Mouse (Mus musculus): ENCODE measurements around the gene Slc7a11. TPM values are rescaled to one million over a fixed set of nuclear protein-coding genes. Genes with fewer than 3 reads are reported as not detected.

Gene Slc7a11
- polyA plus RNA-seq, 1 experiment from 2014 or later = 1.2 TPM

DNA sequence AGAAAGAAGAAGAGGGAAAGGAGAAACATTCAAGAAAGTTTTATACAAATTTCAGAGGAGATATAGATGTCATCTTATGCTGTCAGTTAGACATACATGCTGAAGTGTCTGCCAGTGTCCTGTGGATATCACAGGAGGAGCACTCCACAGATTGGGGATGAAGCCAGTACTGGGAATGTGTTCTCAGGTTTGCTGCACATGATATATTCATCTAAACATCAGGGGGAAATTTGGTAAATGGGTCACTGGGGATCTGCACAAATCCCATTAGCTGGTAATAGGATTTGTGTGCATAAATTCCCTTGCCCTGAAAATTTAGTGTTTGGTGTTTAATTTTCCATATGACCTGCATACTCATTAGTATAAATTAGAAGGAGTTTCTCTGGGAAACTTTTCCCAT lies 562.9 kb downstream of the Slc7a11 start:
- ATAC-seq (ENCODE audit: insufficient number of reproducible peaks, insufficient read depth, low FRiP score, low TSS enrichment) = no peak
- no peak overlapping the region for H3K4me3 ChIP-seq
- H3K27ac ChIP-seq = no peak overlapping the region
- H3K27me3 ChIP-seq = no peaks in the 10 kb centered on the region
- no peaks in the 10 kb centered on the region for H3K36me3 ChIP-seq
- no peak overlapping the region for H3K9ac ChIP-seq
- no peak overlapping the region for H3K4me2 ChIP-seq (replicated peaks)
- no peaks in the 10 kb centered on the region for H3K9me3 ChIP-seq
- H3K4me1 ChIP-seq = no peaks in the 10 kb centered on the region

DNA sequence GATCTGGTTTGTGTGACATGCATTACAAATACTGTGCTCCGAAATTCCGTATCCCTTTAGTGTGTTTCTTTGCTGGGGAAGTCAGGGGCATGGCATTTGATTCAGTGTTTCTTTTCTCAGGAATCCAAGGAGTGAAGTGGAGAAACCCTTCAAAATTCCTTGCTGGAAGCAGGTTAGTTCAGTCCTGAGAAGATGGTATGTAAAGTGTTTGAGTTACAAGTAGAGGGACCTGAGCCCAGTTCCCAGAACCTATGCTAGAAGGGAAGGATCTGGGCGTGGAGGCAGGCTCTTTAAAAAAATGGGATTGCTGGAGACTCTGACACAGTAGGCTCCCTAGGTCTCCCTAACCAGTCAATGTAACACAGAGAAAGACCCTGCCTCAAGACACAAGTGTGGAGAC lies 572.6 kb downstream of the Slc7a11 start:
- Histone ChIP-seq H3K4me3 (no peak overlapping the region), H3K4me2 (replicated peaks) (no peak overlapping the region), H3K9me3 (no peaks in the 10 kb centered on the region), H3K4me1 (peaks cover 34% of the 10 kb centered on the region), H3K9ac (no peak overlapping the region), H3K27ac (peak overlapping the region; percentile 56), H3K27me3 (no peaks in the 10 kb centered on the region), H3K36me3 (no peaks in the 10 kb centered on the region)
- no peak for ATAC-seq (ENCODE audit: insufficient number of reproducible peaks, insufficient read depth, low FRiP score, low TSS enrichment)
- 31% methylated on average over 3 of the region's 3 CpGs for WGBS

DNA sequence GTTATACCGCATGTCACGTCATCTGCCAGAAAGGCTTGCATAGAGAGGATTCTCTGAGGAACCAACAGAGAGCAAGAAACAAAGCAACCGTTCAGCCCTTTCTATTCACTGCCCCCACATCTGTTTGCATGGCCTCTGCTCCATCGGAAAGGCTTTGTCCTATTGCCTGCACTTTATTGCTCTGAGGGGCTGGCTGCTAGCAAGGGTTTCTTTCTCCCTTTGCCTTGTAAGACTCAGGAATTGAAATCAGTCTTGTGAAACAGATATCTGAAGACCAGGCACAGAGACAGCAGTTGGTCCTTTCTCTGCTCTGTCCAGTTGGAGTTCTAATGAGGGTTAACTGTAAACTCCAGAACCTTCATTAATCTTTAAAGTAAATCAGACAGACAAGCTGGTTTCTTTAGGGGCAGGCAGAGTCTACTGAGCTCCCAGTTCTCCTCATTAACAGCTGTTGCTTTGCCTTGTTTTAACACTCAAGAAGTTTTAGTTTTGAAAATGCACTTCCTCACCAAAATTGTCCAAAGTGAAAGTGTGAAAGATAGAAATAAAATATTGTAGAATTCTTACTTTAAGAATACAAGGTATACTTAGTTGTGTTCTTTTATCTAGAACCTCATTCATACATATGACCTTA lies 575.3 kb downstream of the Slc7a11 start:
- no peaks in the 10 kb centered on the region for H3K27me3 ChIP-seq
- 12% methylated on average over 4 of the region's 4 CpGs for WGBS
- H3K4me1 ChIP-seq = peaks cover 34% of the 10 kb centered on the region
- H3K9ac ChIP-seq = no peak overlapping the region
- peak overlapping the region; percentile 86 for H3K27ac ChIP-seq
- H3K9me3 ChIP-seq = no peaks in the 10 kb centered on the region
- no peak for ATAC-seq (ENCODE audit: insufficient number of reproducible peaks, insufficient read depth, low FRiP score, low TSS enrichment)
- H3K4me3 ChIP-seq = no peak overlapping the region
- no peaks in the 10 kb centered on the region for H3K36me3 ChIP-seq
- no peak overlapping the region for H3K4me2 ChIP-seq (replicated peaks)

DNA sequence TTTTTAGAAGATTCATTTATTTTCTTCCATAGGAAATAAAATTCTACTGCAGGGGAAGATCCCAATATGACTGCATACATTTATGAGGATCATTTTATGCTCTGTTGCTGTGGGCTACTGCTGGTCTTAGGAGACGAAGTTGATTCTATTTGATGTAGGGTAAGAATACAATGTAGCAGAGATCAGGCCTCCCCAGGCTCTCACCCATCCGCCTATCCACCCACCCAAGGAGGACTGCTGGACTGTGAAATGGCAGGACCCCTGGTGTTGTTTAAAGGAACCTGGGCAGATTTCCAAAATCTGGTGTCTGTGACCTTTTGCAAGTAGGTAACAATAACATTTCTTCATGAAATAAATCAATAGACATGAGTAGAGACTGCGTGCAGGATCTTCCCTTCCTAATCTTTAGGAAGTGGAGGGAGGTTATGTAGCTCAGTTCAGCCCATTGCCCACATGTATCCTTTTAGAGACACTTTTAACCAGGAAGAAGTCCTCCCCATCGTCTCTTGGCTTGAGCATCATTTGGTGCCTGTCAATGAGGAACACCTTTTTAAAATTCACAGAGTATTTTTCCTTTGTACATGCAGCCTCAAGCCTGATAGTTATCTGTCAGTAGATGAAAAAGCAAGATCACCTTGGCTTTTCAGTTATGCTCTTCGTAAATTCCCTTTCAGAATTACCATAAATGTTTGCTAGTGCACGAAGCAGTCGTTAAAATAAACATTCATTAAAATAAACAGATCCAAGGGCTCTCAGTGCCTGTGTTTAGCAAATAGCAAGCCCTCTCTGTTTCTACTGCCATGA lies 576.1 kb downstream of the Slc7a11 start:
- H3K27me3 ChIP-seq = no peaks in the 10 kb centered on the region
- H3K36me3 ChIP-seq = no peaks in the 10 kb centered on the region
- H3K4me1 ChIP-seq = peaks cover 34% of the 10 kb centered on the region
- H3K4me3 ChIP-seq = no peak overlapping the region
- H3K4me2 ChIP-seq (replicated peaks) = no peak overlapping the region
- WGBS = 37% methylated on average over 7 of the region's 7 CpGs
- ATAC-seq (ENCODE audit: insufficient number of reproducible peaks, insufficient read depth, low FRiP score, low TSS enrichment) = no peak
- H3K9ac ChIP-seq = no peak overlapping the region
- no peaks in the 10 kb centered on the region for H3K9me3 ChIP-seq
- peak overlapping the region; percentile 86 for H3K27ac ChIP-seq

DNA sequence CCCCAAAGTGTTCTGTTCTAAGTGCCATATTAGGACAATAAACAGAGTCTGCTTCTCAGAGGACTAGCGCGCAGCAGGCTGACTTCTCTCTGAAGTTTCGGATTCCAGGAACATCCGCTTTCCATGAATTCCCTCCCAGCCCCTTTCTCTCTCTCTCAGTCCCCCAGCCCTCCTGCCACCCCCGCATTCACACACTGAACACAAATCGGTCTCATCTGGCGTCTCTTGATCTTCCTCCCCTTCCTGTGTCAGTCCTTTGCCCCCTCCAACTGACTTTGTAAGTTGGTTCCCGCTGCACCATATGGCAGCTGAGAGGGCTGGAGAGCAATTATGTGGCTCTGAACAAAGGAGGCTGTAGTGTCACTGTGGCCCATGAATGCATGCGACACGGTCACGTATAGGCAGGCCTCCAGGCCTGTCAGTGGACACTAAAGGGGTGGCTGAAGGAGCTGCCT lies 577.3 kb downstream of the Slc7a11 start:
- WGBS = 13% methylated on average over 11 of the region's 11 CpGs
- Histone ChIP-seq H3K4me2 (replicated peaks) (peak overlapping the region; percentile 28), H3K9ac (no peak overlapping the region), H3K4me1 (peaks cover 32% of the 10 kb centered on the region), H3K27me3 (no peaks in the 10 kb centered on the region), H3K36me3 (no peaks in the 10 kb centered on the region), H3K4me3 (no peak overlapping the region), H3K9me3 (no peaks in the 10 kb centered on the region), H3K27ac (peak overlapping the region; percentile 86)
- ATAC-seq (ENCODE audit: insufficient number of reproducible peaks, insufficient read depth, low FRiP score, low TSS enrichment) = peak; percentile 80

DNA sequence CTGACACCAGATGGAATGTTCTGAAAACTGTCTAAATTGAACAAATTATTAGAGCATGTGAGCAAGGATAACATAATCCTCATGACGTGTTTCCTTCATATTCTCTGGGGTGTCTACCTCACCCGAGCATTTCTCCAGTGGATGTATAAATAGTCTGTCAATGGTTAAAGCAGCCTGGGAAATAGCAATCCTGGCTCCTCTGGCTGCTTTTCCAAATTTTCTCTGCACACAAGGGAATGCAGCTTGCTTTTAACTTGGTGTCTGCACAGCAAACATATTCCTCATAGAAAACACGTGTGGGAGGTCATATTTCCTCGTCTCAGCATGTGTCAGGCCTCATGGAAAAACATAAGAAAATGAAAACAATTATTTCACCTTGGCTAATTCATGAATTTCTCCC lies 586.6 kb downstream of the Slc7a11 start:
- 15% methylated on average over 4 of the region's 4 CpGs for WGBS
- no peaks in the 10 kb centered on the region for H3K36me3 ChIP-seq
- H3K9ac ChIP-seq = no peak overlapping the region
- 0 out of 2 replicates have a peak, but pooled peaks have one; percentile 47 for ATAC-seq (ENCODE audit: insufficient number of reproducible peaks, insufficient read depth, low FRiP score, low TSS enrichment)
- peak overlapping the region; percentile 65 for H3K27ac ChIP-seq
- no peak overlapping the region for H3K4me2 ChIP-seq (replicated peaks)
- peaks cover 9% of the 10 kb centered on the region; the same call in 1 of the 2 replicates for H3K4me1 ChIP-seq
- no peaks in the 10 kb centered on the region for H3K27me3 ChIP-seq
- no peak overlapping the region for H3K4me3 ChIP-seq
- H3K9me3 ChIP-seq = no peaks in the 10 kb centered on the region

GRCm38 (mm10) chr3:49854277-49854676 lies 589.1 kb downstream of the Slc7a11 start:
- 29% methylated on average over 2 of the region's 2 CpGs for WGBS
- H3K9me3 ChIP-seq = no peaks in the 10 kb centered on the region

GRCm38 (mm10) chr3:49842971-49843370 lies 600.4 kb downstream of the Slc7a11 start:
- Histone ChIP-seq H3K27ac (no peak overlapping the region), H3K27me3 (no peaks in the 10 kb centered on the region), H3K4me3 (no peak overlapping the region), H3K36me3 (no peaks in the 10 kb centered on the region), H3K4me2 (replicated peaks) (no peak overlapping the region), H3K4me1 (no peaks in the 10 kb centered on the region), H3K9me3 (no peaks in the 10 kb centered on the region), H3K9ac (no peak overlapping the region)
- 51% methylated on average over 3 of the region's 3 CpGs for WGBS
- no peak for ATAC-seq (ENCODE audit: insufficient number of reproducible peaks, insufficient read depth, low FRiP score, low TSS enrichment)

More at GRCm38 (mm10) chr3:49854277-49854676, 589.1 kb downstream of the Slc7a11 start:
- H3K9ac ChIP-seq = no peak overlapping the region
- H3K27me3 ChIP-seq = no peaks in the 10 kb centered on the region
- no peak overlapping the region for H3K4me3 ChIP-seq
- H3K4me2 ChIP-seq (replicated peaks) = no peak overlapping the region
- no peak for ATAC-seq (ENCODE audit: insufficient number of reproducible peaks, insufficient read depth, low FRiP score, low TSS enrichment)
- peaks cover 9% of the 10 kb centered on the region; the same call in 1 of the 2 replicates for H3K4me1 ChIP-seq
- no peak overlapping the region for H3K27ac ChIP-seq
- no peaks in the 10 kb centered on the region for H3K36me3 ChIP-seq

Measured in embryonic facial prominence, embryonic 12.5 days (tissue).